Mouse (Mus musculus): ENCODE measurements around the gene Rplp0.
"Not testable (repeated sequence)": the region's sequence is repeated elsewhere in the genome, so short reads cannot be mapped to it uniquely, and the experiment has no call there.

GRCm38 (mm10) chr5:115518214-115518613 lies 41.1 kb upstream of the Rplp0 start:
- not testable (repeated sequence) for TF ChIP-seq CHD2 (IDR thresholded peaks at IDR 0.05; ENCODE audit: low read depth, low read length); ZC3H11A (IDR thresholded peaks at IDR 0.05; ENCODE audit: borderline replicate concordance, low read depth, low read length); MAFK (IDR thresholded peaks at IDR 0.05; ENCODE audit: insufficient read depth, low read depth, low read length)
